Mouse (Mus musculus) forebrain, embryonic 14.5 days (tissue): ENCODE measurements at regions not wholly inside any gene's neighbourhood (a gene's known extent, or its start where the extent isn't known, plus 50 kb on each side); places are given as distances from the start of the nearest gene placed in this dataset.

ENCODE experiments used
- ATAC-seq: fragments of 200-750 bp; cut with Nextera tagmentation; 2 replicates; pipeline ENCODE4 v1.8.0; 2017; ENCODE audit warnings: mild to moderate bottlenecking, moderate library complexity
- DNase-seq: peaks from one replicate; pipeline ENCODE4 v3.0.0-alpha.2; 2015; ENCODE audit warnings: low spot score
- H3K27ac ChIP-seq: fragments of 300-500 bp; sonication (generic); 2 replicates; pipeline ENCODE4 v1.5.1; 2014; ENCODE audit warnings: low read depth, mild to moderate bottlenecking, control low read depth, low read length, moderate library complexity
- H3K27me3 ChIP-seq: fragments of 300-500 bp; sonication (generic); replicated peaks from 2 replicates; pipeline ENCODE4 v1.6.1; 2014; ENCODE audit warnings: low read length, control low read depth, mixed read lengths; ENCODE audit not compliant: control insufficient read depth, insufficient read depth
- H3K36me3 ChIP-seq: fragments of 300-500 bp; sonication (generic); 2 replicates; pipeline ENCODE4 v1.6.1; 2014; ENCODE audit warnings: low read length, control low read depth; ENCODE audit not compliant: control insufficient read depth, insufficient read depth
- H3K4me1 ChIP-seq: fragments of 300-500 bp; sonication (generic); 2 replicates; pipeline ENCODE4 v1.6.1; 2014; ENCODE audit warnings: antibody characterized with exemption, low read length, control low read depth; ENCODE audit not compliant: control insufficient read depth, insufficient read depth
- H3K4me2 ChIP-seq: fragments of 300-500 bp; sonication (generic); 2 replicates; pipeline ENCODE4 v1.6.1; 2014; ENCODE audit warnings: mild to moderate bottlenecking, control low read depth, low read length
- H3K4me3 ChIP-seq: fragments of 300-500 bp; sonication (generic); 2 replicates; pipeline ENCODE4 v1.5.1; 2014; ENCODE audit warnings: low read depth, low read length, control low read depth
- H3K9ac ChIP-seq: fragments of 300-500 bp; sonication (generic); 2 replicates; pipeline ENCODE4 v1.6.1; 2014; ENCODE audit warnings: mild to moderate bottlenecking, low read length, control low read depth, moderate library complexity
- H3K9me3 ChIP-seq: fragments of 300-500 bp; sonication (generic); replicated peaks from 2 replicates; pipeline ENCODE4 v1.6.1; 2016; ENCODE audit warnings: low read length, control low read depth, mixed read lengths; ENCODE audit not compliant: control insufficient read depth
- WGBS: fragments of 180-500 bp; shearing (Covaris S2); extraction: QIAGEN DNeasy Blood & Tissue Kit; methylation state at CpG from one replicate; pipeline ENCODE4 v1.1.7; 2014; 5-methylcytosine and 5-hydroxymethylcytosine counted together

DNA sequence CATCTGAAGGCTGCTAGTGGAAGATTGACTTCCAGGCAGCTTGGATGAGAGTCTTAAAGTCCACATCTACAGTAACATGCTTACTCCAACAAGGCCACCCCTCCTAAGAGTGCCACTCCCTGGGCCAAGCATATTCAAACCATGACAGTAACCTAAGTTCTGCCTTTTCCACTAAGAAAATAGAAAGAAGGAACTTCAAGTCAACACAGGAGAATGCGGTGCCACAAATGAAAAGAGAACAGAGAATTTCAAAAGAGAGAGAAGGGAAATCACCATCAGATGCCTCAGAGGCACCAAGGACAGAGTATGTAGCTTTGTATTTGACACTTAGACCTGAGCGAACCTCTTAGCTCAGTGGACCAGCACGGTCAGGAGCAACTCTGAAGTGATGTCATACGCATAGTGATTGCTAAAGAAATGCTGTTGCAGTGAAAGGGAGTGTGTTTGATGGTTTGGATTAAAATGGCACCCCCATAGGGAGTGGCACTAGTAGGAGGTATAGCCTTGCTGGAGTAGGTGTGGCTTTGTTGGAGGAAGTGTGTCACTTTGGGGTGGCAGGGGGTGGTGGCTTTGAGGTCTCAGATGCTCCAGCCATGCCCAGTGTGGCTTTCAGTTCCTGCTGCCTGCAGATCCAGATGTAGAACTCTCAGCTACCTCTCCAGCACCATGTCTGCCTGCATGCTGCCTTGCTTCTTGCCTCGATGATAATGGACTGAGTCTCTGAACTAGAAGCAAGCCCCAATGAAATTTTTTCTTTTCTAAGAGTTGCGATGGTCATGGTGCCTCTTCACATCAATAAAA is 77.1 kb upstream of the Cnot2 start:
- Histone ChIP-seq H3K9ac (no peak overlapping the region), H3K9me3 (no peaks in the 10 kb centered on the region), H3K4me2 (no peak overlapping the region), H3K27me3 (no peaks in the 10 kb centered on the region), H3K4me3 (no peak overlapping the region), H3K36me3 (no peaks in the 10 kb centered on the region), H3K27ac (no peak overlapping the region), H3K4me1 (no peaks in the 10 kb centered on the region)
- WGBS = 95% methylated on average over 6 of the region's 6 CpGs
- DNase-seq (no peak), ATAC-seq (no peak)

GRCm38 (mm10) chr10:116655891-116656290 is 74.6 kb upstream of the Cnot2 start:
- no peak for ATAC-seq
- Histone ChIP-seq H3K4me1 (no peaks in the 10 kb centered on the region), H3K4me2 (no peak overlapping the region), H3K27ac (no peak overlapping the region), H3K36me3 (no peaks in the 10 kb centered on the region), H3K9me3 (no peaks in the 10 kb centered on the region), H3K4me3 (no peak overlapping the region), H3K9ac (no peak overlapping the region), H3K27me3 (no peaks in the 10 kb centered on the region)
- DNase-seq = no peak
- 78% methylated on average over 7 of the region's 7 CpGs for WGBS

GRCm38 (mm10) chr10:116655018-116655807 is 73.9 kb upstream of the Cnot2 start:
- ATAC-seq (no peak), DNase-seq (no peak)
- no peaks in the 10 kb centered on the region for H3K9me3 ChIP-seq
- no peak overlapping the region for H3K4me3 ChIP-seq
- no peak overlapping the region for H3K27ac ChIP-seq
- no peaks in the 10 kb centered on the region for H3K4me1 ChIP-seq
- H3K4me2 ChIP-seq = no peak overlapping the region
- H3K9ac ChIP-seq = no peak overlapping the region
- 76% methylated on average over 6 of the region's 6 CpGs for WGBS
- H3K36me3 ChIP-seq = no peaks in the 10 kb centered on the region
- no peaks in the 10 kb centered on the region for H3K27me3 ChIP-seq

GRCm38 (mm10) chr10:116654091-116654490 is 72.8 kb upstream of the Cnot2 start:
- H3K9ac ChIP-seq = no peak overlapping the region
- no peak for DNase-seq
- H3K4me2 ChIP-seq = no peak overlapping the region
- H3K27me3 ChIP-seq = no peaks in the 10 kb centered on the region
- no peaks in the 10 kb centered on the region for H3K9me3 ChIP-seq
- ATAC-seq = no peak
- WGBS = 96% methylated on average over 14 of the region's 14 CpGs
- no peaks in the 10 kb centered on the region for H3K4me1 ChIP-seq
- H3K36me3 ChIP-seq = no peaks in the 10 kb centered on the region
- no peak overlapping the region for H3K4me3 ChIP-seq
- H3K27ac ChIP-seq = no peak overlapping the region

DNA sequence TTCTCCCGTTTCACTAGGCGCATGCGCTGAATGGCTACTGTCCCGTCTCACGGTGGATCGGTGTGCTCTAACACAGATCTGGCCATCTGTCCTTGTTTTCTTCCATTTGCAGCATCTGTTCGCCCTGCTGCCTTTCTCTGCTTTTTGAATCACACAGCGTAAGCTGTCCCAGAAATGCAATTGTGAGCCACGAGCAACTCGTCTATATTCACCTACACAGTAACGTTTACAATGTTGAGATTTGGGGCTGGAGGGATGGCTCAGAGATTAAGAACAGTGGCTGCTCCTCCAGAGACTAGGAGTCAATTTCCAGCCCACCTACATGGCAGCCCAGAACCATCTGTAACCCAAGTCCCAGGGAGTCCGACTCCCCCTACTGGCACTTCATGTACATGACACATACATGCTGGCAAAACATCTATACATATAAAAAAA is 72.2 kb upstream of the Cnot2 start:
- WGBS = 61% methylated on average over 12 of the region's 12 CpGs
- Histone ChIP-seq H3K9me3 (no peaks in the 10 kb centered on the region), H3K4me2 (no peak overlapping the region), H3K4me3 (no peak overlapping the region), H3K4me1 (no peaks in the 10 kb centered on the region), H3K27ac (0 out of 2 replicates have a peak overlapping the region, but pooled peaks have one; percentile 15), H3K27me3 (no peaks in the 10 kb centered on the region), H3K9ac (no peak overlapping the region), H3K36me3 (no peaks in the 10 kb centered on the region)
- DNase-seq (peak; percentile 80), ATAC-seq (peak; percentile 80)

GRCm38 (mm10) chr10:116649287-116649686 is 68.0 kb upstream of the Cnot2 start:
- H3K27ac ChIP-seq = no peak overlapping the region
- H3K4me2 ChIP-seq = no peak overlapping the region
- H3K9me3 ChIP-seq = no peaks in the 10 kb centered on the region
- no peaks in the 10 kb centered on the region for H3K36me3 ChIP-seq
- 94% methylated on average over 3 of the region's 3 CpGs for WGBS
- H3K4me1 ChIP-seq = peaks cover 2% of the 10 kb centered on the region; the same call in 1 of the 2 replicates
- no peak for DNase-seq
- no peak overlapping the region for H3K9ac ChIP-seq
- no peak for ATAC-seq
- no peak overlapping the region for H3K4me3 ChIP-seq
- H3K27me3 ChIP-seq = no peaks in the 10 kb centered on the region

DNA sequence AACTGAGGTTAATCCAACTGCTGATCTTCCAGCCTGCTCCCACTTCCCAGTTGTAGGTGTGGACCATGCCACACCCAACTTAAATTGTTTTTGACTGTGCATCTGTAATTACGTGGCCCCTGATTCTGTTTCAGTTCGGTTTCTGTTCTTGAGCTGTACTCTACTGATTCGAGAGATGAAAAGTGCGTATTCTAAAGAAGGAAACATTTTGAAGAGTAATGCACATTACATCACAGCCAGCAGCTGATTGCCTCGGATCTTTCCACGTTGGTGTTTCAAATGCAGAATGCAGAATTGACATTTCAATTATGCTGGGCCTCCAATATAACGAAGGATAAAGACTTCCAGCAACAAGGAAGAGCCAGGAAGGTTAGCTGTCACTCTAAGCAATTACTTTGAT is 64.7 kb upstream of the Cnot2 start:
- ATAC-seq = no peak
- no peak overlapping the region for H3K4me3 ChIP-seq
- H3K9me3 ChIP-seq = no peaks in the 10 kb centered on the region
- H3K4me2 ChIP-seq = no peak overlapping the region
- H3K9ac ChIP-seq = no peak overlapping the region
- H3K36me3 ChIP-seq = no peaks in the 10 kb centered on the region
- H3K27ac ChIP-seq = no peak overlapping the region
- 63% methylated on average over 7 of the region's 7 CpGs for WGBS
- H3K4me1 ChIP-seq = peaks cover 2% of the 10 kb centered on the region; the same call in 1 of the 2 replicates
- DNase-seq = no peak
- no peaks in the 10 kb centered on the region for H3K27me3 ChIP-seq

DNA sequence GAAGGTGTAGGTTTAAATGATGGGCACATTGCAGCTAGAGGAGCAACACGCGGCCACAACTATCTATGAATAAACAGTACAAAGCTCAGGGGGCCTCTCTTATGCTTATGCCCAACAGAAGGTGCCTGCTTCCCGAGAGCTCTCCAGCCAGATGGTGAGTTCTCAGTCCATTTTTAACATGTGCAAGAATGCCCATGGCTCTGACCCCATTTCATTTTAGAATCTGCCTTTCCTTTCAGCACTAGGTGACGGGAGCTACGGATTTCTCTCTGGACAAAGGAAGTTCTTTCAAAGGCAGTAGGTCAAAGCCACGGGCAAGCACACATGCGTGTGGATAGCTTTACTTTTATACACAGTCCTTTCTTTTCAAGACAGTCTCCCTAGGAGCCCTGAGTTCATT is 64.3 kb upstream of the Cnot2 start:
- 58% methylated on average over 7 of the region's 7 CpGs for WGBS
- no peak for DNase-seq
- H3K4me1 ChIP-seq = peaks cover 2% of the 10 kb centered on the region; the same call in 1 of the 2 replicates

DNA sequence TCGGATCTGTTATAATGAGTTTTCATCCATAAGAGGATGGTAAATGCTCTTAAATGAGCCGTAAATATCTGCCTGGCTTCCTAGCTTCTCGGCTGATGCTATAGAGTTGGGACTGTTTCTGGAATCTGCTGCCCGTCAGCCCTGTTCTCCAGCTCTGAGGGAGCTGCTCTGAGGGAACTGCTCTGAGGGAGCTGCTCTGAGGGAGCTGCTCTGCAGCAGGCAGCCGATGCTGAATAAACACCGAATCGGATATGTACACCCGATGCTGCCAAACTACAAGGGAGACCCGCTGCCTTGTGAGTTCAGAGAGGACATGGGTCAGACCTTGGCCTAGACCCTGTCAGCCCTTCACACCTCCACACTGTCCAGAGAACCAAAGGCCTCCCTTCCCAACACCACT is 63.8 kb upstream of the Cnot2 start:
- Histone ChIP-seq H3K9me3 (no peaks in the 10 kb centered on the region), H3K4me1 (peaks cover 2% of the 10 kb centered on the region; the same call in 1 of the 2 replicates), H3K9ac (no peak overlapping the region), H3K4me2 (no peak overlapping the region), H3K4me3 (no peak overlapping the region), H3K27me3 (no peaks in the 10 kb centered on the region), H3K27ac (no peak overlapping the region; the same call in 1 of the 2 replicates), H3K36me3 (no peaks in the 10 kb centered on the region)
- WGBS = 89% methylated on average over 9 of the region's 9 CpGs
- ATAC-seq = no peak
- no peak for DNase-seq

More for the DNA sequence above, 64.3 kb upstream of the Cnot2 start:
- Histone ChIP-seq H3K9ac (no peak overlapping the region), H3K27me3 (no peaks in the 10 kb centered on the region), H3K9me3 (no peaks in the 10 kb centered on the region), H3K4me3 (no peak overlapping the region), H3K4me2 (no peak overlapping the region), H3K27ac (no peak overlapping the region), H3K36me3 (no peaks in the 10 kb centered on the region)
- ATAC-seq = no peak
